Mouse (Mus musculus) embryo, embryonic 11.5 days (tissue): Measurements from ENCODE around the gene Msmb.
"Not testable (repeated sequence)": the region's sequence is repeated elsewhere in the genome, so short reads cannot be mapped to it uniquely, and the experiment has no call there.

Experiments used
- DNase-seq: peaks from one replicate; pipeline ENCODE4 v3.0.0-alpha.2; 2012; ENCODE audit warnings: low read depth, low spot score

Gene Msmb

DNA sequence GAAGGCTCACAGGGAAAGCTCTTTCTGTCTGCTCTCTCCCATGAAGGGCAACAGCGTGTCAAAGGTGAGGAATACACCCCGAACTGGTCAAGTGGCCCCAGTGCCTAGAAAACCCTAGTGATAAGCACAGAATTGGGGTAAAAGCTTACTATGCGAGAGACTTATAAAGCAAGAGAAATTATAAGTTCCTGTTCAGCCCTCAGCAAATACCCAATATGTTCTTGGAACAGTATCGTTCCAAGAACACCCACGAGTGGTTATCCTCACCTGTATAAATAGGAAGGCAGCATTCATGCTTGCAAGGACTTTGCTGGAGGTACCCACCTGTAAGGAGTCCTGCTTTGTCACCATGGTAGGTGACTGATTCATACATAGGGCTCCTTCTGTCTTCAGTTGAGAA lies at the start of gene Msmb:
Msmb (plus strand) TSS at position 301 of the 400 bp plus-strand sequence.
- no peak for DNase-seq

DNA sequence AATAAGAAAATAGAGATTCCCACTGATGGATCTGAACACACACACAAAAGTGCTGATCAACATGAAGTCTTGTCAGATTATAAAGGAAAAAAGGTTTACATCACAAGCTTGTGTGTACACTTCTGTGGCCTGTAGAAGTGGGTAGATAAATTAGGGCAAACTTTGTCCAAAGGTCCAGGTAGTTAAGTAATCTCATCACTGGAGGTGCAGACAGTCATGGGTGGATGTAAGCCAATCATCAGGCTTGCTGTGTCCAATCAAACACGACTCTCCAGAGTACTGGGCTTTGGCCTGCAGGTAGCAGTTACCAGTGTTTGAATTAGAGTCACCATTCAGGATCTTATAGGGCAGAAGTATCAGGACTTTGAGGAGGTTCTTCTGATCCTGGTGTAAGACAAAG lies 48.8 kb upstream of the Msmb start:
- no peak for DNase-seq

DNA sequence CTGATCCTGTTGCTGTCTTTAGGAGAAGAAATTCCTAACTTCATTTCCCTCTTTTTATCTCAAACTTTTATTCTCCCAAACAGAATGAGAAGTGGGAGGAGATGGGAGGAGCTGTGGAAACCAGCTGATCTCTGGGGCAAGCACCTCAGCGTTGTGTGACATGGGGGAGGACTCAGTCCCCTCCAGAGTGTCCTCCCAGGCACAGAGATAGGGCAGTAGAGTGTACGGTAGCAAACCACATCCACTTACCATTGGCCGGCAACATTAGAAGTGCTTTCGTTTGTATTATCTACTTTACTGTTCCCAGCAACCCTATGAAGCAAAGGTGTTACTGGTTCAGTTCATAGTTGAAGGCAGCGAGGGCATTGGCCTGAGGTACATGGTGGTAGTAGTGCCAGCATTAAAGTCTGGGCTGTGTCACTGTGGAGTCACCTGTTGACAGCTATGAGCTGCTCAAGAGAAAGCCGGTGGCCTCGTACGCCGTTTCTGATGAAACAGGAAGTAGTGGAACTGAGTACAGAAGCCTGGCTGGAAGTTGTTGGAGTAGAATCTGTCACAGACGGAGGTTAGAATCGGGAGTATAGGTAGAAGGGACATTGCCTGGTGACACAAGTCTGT lies 48.2 kb upstream of the Msmb start:
- DNase-seq = no peak

DNA sequence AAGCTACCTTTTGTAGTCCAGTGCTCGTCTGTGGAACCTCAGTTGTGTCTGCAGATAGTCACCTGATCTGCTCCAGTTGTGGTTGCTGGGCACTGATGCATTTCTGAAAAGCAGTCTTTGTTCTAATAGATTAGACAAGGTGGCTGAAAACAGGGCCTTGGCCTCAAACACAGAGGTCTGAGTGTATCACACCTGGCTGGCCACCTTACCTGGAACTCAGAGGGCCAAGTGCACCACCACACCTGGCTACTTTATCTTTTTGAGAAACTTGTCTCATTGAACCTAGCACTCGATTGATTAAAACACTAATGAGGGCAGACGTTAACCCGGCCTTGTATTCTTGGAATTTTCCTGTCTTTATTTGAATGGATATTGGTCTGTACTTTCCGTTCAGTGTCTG lies 46.2 kb upstream of the Msmb start:
- DNase-seq = no peak

DNA sequence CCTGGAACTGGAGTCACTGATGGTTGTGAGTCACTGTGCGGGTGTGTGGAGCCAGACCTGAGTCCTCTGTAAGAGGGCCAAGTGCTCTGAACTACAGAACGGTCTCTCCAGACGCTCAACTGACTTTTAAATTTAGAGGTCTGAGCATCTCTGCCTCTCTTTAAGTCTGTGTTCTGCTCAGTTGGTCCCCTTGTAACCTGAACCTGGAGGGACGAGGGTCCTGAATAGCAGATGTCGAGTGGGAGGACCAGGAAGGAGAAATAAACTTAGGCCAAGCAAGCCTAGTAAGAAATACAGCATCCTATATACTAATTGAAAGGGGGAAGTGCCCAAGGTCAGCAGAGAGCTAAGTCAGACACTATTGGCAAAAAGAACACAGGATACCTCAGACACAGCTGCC lies 45.1 kb upstream of the Msmb start:
- no peak for DNase-seq

DNA sequence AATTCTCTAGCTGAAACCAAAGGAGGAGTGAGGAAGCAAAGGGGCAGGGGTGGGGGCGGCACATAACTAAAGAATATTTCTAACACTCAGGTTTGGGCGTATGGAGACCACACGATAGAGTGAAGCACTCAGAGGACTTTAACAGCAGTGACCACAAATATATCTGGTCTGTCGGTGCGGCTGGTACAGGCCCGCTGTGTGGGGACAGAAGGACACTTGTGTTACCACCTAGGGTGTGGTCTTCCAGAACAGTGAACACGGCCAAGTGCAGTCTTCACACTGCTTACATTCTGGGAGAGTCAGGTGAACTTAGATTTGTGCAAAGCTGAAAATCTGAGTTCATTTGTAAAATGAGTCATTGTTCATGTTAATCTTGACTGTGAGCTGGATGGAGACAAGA lies 44.1 kb upstream of the Msmb start:
- DNase-seq = no peak

DNA sequence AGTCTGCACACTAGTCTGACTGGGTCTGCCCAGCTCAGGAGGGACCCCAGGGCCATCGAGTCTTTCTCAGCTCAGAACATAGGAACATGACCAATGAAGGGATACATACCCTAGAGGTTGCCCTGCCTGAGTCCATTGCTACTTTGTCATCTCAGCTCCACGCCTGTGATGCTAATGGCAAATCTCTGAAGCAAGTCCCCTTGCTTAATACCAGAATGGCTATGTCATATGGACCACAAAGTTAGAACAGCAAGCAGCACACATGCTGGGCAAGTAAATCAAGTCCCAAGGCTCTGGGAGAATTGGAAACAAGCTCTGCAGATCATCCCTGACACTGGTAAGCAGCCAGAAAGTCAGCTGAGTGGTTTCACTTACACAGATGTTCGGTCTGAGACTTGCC lies 42.9 kb upstream of the Msmb start:
- DNase-seq = no peak

DNA sequence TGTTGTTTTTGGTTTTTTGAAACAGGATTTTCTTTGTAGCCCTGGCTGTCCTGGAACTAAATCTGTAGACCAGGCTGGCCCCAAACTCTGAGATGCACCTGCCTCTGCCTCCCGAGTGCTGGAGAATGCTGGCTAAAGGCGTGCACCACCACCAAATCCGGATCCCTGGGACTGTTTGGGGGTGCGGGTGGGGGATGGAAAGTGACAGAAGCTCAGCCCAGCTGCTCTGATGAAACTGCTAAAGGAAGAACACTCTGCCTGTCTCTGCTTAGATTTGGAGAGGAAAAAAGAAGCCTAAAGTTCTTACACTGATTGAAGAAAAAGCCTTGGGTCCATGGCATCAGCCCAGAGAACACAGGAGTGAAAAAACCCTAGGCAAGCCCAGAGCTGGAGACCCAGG lies 38.3 kb upstream of the Msmb start:
- no peak for DNase-seq

DNA sequence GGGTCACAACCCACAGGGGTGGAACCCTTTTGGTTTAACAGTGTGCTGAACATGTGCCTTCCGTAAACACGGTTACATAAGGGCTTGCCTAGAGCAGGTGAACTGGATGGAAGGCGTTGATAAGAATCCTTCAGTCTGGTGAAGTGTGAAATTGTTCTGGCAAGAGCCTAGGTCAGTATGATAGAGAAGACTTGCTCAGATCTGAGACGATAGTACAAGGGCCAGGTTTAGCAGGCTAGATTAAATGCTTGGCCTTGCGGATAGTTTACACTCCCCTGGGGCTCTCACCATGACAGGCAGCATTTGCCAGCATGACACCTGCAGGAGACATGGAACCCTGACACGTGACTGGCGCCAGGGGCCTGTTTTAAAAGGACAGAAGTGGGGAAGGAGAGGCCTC lies 36.2 kb upstream of the Msmb start:
- no peak for DNase-seq

DNA sequence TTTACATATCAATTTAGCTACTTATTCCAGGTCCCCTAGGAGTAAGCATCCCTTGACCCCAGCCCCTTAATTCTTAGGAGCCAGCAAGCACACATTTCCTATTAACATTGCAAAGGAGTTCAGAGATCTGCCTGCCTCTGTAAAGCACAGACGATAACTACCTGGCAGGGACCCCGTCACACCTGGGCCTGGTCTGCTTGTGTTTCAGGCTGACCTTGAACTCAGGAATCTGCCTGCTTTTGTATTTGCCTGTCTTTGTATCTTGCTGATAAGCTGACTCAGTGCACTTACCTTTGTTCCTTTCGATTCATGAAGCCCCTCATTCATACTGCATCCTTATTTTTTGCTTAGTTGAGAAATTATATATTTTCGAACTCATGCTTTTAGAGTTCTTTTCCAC lies 34.9 kb upstream of the Msmb start:
- DNase-seq = no peak

DNA sequence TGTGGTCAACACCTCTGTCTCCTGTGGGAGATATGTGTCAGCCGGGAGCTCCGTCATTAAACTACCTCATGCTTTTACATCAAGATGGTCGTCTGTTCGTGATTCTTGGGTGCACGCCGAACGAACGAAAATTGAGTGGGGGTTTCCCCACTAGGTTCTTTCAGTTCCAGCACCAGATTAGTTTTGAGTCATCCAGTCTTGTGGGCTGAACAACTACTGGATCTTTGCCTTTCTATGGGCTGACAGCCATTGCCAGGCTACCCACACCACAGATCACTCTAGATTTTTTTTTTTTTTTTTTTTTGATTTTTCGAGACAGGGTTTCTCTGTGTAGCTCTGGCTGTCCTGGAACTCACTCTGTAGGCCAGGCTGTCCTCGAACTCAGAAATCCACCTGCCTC lies 29.7 kb upstream of the Msmb start:
- DNase-seq = not testable (repeated sequence)

DNA sequence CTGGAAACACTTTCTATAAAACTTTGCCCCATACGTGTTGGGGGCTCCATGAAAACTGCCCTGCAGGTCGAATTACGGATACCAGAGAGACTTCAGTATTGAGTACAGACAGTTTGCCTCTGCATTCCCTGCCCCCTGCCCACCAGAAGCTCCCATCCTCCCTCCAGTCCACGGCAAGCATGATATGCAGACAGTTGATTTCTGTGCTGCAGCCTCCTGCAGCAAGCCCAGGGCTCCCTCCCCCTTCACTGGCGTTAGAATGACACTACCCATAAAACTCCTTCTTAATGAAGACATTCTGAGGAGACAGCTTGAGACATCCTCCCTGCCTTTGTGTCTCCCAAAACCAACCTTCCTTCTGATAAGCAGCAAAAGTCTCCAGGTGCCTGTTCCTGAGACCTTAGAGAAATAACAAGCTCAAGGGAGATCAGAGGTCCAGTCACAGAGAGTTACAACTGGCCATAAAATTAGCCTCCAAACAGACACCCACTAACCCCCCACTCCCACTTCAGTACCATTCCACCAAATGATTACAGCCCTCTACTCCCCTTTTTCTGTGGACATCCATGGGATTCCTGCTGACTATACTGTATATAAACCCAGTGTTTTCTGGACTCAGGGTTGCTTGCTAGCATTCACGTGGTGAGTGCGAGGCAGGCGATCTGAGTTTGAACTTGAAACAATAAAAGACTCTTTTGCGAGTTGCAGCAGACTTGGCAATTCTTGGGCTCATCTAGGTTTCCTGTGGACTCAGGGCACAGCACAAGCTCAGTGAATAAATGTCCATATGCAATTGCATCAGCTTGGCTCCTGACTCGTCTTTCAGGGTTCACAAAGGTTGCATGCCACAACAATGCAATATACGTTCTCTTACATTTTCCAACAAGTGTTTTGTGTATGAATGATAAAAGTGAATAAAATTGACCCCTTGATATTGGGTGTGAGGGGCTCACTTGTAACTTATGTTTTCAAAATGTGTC lies 20.6 kb upstream of the Msmb start:
- no peak for DNase-seq

DNA sequence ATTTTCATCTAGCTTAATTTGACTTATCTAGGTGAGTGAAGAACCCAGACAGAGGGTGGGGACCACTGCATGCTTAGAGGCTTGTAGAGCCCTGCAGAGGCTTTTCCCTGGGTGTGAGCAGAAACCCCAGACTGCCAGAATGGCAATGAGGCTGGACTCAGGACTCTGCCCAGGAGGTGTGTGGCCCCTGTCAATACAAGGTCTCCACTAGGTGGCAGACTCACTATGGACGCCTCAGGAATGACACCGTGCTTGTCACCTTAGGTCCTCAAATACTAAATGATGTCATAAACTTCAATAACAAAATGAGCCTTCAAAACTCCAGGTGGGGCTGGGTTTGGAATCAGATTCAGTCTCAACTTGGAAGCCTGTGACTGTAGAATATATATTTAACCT lies 19.9 kb upstream of the Msmb start:
- DNase-seq = no peak

DNA sequence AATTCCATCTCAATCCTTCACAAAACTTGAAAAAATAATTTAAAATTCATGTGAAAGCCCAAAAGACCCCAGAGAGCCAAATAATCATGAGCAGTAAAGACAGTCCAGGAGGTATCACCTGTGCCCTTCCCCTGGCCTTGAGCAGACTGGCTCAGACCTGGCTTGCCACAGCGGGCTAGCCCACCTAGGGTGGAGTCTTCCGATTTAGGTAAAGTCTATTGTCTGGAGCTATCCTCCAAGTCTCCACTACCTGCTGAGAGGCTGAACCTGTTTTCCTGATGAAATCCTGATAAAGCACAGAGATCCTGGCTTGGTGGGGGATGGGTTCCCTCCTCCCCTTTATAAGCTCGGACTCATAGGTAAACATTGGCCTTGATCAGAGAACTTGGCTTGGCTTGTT lies 17.6 kb upstream of the Msmb start:
- no peak for DNase-seq

DNA sequence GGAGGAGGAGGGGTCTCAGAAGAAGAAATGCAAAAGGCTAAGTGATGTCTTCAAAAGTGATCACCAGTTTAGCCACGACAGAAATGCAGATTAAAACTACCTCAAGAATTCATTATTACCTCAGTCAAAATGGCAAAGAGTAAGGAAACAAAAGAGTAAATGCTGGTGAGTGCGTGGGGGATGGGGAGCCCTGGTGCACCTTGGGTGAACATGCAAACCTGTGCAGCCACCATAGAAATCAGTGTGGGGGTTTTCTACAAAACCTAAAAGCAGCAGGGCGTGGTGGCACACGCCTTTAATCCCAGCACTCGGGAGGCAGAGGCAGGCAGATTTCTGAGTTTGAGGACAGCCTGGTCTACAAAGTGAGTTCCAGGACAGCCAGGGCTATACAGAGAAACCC lies 16.6 kb upstream of the Msmb start:
- not testable (repeated sequence) for DNase-seq

DNA sequence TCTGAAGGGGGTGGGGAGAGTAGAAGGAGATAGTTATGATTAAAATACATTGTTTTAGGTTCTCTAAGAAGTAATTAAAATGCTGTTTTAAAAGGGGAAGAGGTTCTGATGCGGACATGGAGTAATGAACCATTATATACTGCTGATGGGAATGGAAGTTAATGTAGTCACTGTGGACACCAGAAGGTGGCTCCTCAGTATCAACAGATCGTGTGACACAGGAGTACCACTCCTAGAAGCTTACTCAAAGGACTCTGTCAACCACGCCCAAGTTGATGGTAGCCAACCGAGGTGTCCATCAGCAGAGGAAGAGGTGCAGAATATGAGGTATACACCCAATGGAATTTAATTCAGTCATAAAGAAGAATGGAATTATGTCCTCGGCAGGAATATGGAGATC lies 13.4 kb upstream of the Msmb start:
- no peak for DNase-seq

DNA sequence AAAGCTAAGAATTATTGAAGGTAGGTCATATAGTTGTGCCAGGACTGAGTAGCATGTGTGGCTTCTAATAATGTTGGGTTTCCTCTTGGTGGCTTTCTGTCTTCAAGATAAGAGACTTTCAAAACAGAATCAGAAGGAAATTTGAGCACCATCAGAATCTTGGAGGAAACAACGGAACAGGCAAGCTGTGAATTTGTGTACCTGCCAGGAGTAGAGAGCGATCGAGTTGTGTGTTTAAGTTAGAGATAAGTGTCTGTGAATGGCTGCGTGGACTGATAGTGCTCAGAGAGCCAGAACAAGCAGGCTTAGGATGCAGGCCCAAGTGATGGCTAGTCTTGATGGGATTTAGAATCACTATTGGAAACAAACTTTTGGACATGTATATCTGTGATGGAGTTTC lies 10.0 kb upstream of the Msmb start:
- DNase-seq = no peak

DNA sequence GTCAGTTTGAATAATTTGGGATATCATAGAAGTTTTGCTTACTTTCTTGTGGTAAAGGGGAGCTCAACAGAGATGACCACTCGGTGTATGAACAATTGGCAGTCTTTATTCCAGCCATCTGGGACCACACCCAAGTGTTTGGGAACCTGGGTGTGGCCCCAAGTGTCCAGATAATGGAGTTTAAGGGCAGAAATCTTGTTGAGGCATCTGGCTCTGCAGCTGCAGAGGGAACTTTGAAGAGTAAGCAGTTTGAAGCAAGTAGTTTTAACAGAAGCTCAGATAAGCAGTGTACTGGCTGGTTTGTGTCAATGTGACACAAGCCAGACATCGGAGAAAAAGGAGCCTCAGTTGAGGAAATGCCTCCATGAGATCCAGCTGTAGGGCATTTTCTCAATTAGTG lies 7.5 kb upstream of the Msmb start:
- no peak for DNase-seq

DNA sequence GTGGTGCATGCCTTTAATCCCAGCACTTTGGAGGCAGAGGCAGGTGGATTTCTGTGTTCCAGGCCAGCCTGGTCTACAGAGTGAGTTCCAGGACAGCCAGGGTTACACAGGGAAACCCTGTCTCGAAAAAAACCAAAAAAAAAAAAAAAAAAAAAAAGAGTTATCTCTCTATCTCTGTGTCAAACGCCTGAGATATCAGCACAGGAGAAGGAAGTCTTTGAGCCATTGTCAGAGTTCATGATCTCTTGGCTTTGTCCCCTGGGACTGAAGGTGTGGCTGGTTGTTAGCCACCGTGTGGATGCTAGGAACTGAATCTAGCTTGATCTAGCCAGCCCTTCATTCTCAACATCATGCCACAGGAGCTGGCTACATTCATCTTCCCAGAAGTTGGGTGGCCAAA lies 5.4 kb upstream of the Msmb start:
- not testable (repeated sequence) for DNase-seq

DNA sequence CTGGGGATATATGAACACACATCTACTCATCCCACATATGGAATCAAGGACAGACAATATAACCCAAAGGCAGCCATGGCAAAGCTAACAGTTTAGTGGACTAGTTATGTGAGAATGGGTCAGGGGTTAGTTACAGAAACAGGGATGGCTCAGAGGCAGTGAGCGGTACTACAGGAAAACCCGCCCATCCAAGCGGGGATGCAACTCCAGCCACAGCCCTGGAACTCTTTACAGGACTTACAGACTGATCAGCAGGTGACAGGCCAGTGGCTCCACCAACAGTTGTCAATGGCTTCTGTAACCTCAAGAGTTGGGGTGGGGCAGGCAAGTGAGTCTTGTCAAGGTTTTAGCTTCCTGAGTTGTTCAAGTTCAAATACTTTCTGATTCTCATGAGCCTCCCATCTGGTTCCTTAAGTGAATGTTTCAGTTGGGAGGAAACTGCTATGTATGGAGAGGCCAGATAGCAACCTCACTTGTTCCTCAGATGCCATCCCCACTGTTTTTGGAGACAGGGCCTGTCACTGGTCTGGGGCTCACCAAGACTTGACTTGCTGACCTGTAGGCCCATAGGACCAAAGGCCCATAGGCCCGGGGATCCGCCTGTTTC lies 1.4 kb upstream of the Msmb start:
- no peak for DNase-seq

DNA sequence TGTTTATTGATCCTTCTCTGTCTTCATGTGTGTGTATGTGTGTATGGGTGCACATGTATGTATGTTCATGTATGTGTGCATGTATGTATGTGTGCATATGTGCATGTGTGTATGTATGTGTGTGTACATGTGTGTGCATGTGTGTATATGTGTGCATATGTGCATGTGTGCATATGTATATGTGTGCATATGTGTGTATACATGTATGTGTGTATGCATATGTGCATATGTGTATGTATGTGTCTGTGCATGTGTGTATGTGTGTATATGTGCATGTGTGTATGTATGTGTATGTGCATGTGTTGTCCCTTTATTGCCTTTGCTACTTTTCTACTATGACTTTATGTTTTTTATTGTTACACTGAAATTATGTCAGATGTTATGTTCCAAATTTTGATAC lies 2.9 kb downstream of the Msmb start:
- DNase-seq = no peak

DNA sequence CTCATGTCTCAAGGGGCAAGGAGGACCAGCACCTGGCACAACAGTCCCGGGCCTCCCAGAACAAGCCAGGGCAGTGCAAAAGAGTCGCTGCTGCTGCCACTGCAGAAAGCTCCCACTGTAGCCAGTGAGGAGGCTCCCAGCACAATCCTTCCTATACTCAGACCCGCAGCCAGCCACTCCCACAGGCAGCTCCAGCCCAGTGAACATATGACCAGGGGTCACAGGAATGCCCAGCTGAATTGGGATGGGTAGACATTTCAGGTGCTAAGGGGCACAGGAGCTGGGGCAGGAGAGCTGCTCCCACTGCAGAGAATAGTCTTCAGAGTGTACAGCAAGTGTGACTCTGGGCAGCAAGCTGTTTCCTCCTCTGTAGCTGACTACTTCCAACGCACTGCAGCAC lies 3.6 kb downstream of the Msmb start:
- DNase-seq = no peak
